Mouse (Mus musculus) ES-Bruce4 (cell line): ENCODE data around the gene Gstm5. TPM values are rescaled to one million over a fixed set of nuclear protein-coding genes. Genes with fewer than 3 reads are reported as not detected.
A peak's percentile ranks its signal among the peaks of the same experiment; 100 is the strongest.

Source experiments
- H3K27ac ChIP-seq: 2 replicates; pipeline ENCODE4 v1.5.1; 2012; ENCODE audit warnings: low read length, inconsistent platforms; ENCODE audit not compliant: insufficient read depth
- H3K27me3 ChIP-seq: 2 replicates; pipeline ENCODE4 v1.6.1; 2012; ENCODE audit warnings: mild to moderate bottlenecking, low read length, inconsistent platforms; ENCODE audit not compliant: control insufficient read depth, poor library complexity, insufficient read depth, severe bottlenecking
- H3K36me3 ChIP-seq: 2 replicates; pipeline ENCODE4 v1.6.1; 2012; ENCODE audit warnings: inconsistent platforms, mild to moderate bottlenecking, low read length, moderate library complexity; ENCODE audit not compliant: control insufficient read depth, poor library complexity, insufficient read depth, severe bottlenecking
- H3K4me1 ChIP-seq: one replicate; pipeline ENCODE4 v1.8.1; 2011; ENCODE audit warnings: low read length; ENCODE audit not compliant: control insufficient read depth, insufficient read depth
- H3K4me3 ChIP-seq: 2 replicates; pipeline ENCODE4 v1.5.1; 2011; ENCODE audit warnings: low read depth, mild to moderate bottlenecking, low read length
- H3K9ac ChIP-seq: 2 replicates; pipeline ENCODE4 v1.6.1; 2012; ENCODE audit warnings: low read depth, mild to moderate bottlenecking, inconsistent platforms; ENCODE audit not compliant: poor library complexity, severe bottlenecking
- H3K9me3 ChIP-seq: replicated peaks from 2 replicates; pipeline ENCODE4 v1.6.1; 2012; ENCODE audit warnings: mild to moderate bottlenecking, low read length, inconsistent platforms; ENCODE audit not compliant: control insufficient read depth, poor library complexity, insufficient read depth, severe bottlenecking
- CTCF ChIP-seq: IDR thresholded peaks from one replicate; pipeline ENCODE4 v1.8.1; 2011; ENCODE audit warnings: low read depth, low read length
- EP300 ChIP-seq: IDR thresholded peaks from 2 replicates; pipeline ENCODE4 v1.6.1; 2011; ENCODE audit warnings: low read depth, low read length; ENCODE audit not compliant: insufficient read depth
- POLR2A ChIP-seq: IDR thresholded peaks from one replicate; pipeline ENCODE4 v1.8.1; 2011; ENCODE audit warnings: low read length; ENCODE audit not compliant: insufficient read depth
- polyA plus RNA-seq: library from polyadenylated mRNA; stranded (reverse); fragments of >200 nt; gene quantifications from 2 replicates; pipeline ENCODE4 v1.2.4, GENCODE M21; 2011; ENCODE audit warnings: low read depth; ENCODE audit not compliant: missing spikeins, insufficient read depth, insufficient read length

The Gstm5 gene
- polyA plus RNA-seq, 1 experiment: 21.3 TPM

DNA sequence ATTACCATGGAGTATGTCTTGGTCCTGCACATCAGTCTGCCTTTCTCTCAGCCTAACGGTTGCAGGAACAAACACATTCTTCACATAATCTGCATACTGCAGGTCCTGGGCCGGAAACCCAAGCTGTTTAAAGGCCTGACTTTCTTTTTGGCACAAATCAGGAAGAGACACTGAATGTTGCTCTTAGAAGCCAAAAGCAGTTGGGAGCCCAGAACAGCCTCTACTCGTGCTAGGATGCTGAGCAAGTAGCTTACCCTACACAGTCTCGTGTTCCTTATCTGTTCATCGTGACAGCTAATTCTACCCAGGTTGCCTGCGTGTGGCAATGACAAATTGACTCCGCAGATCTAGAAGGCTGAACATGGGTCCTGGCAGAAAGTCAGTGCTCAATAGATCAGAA lies 44.9 kb downstream of the Gstm5 start:
- TF ChIP-seq CTCF: no peak
- TF ChIP-seq EP300: no peak
- no peak for TF ChIP-seq POLR2A
- H3K4me3 ChIP-seq: no peak overlapping the region
- H3K27me3 ChIP-seq: no peaks in the 10 kb centered on the region
- H3K9ac ChIP-seq: no peak overlapping the region
- H3K4me1 ChIP-seq: no peaks in the 10 kb centered on the region
- H3K27ac ChIP-seq: no peak overlapping the region
- no peaks in the 10 kb centered on the region for H3K36me3 ChIP-seq
- no peaks in the 10 kb centered on the region for H3K9me3 ChIP-seq

DNA sequence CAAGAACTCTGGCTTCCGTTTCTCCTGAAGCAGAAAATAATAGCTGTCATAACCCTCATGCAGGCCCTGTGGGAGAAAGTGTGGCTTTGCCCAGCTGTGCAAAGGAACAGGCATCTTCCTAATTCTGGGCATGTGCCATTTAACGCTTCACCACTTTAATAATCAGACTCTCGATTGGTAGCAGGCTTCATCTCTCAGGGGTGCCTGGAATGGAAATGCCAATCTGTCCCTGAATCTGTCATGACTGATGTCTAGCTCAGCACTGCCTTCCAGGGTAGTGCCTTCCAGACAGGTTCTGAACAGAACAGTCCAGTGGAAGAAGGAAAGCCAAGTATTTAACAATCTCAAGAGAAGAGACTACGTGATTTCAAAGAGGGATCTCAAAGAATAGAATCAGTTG lies 45.6 kb downstream of the Gstm5 start:
- Histone ChIP-seq H3K36me3 (no peaks in the 10 kb centered on the region), H3K4me3 (no peak overlapping the region)
- TF ChIP-seq EP300: no peak
- TF ChIP-seq CTCF: no peak
- no peak for TF ChIP-seq POLR2A

DNA sequence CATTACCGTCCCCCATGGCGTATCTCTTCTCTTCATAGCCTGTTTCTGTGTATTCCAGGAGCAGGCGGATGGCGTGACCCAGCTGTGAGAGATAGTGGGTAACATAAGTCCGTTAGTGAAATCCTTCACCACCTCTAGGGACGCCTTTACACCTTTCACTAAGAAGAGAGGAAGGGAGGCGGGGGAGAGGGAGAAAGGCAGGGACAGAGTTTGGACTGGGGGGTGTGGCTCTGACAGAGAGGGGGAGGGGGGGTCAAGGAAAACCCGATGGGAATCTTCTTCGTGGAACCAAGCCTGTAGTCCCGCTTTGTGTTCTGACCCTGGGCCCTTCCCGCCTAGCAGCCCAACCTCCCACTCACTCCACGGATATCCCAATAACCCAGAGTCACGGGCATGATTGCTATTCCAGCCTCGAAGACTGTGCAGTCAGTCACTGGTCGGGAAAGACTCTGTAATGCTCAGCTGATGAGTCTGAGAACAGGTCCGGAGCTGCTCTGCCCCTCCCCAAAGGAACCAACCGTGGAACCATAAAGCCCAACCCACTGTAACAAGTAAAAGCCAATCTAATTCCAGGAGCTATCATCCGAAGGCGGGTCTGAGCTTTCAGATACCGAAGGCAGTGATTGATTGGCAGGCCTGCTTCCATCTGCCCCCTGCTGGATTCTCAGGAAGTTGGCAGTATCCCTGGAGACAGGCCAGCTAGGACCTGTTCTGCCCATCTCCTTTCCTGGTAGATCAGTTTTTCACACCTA lies 47.8 kb downstream of the Gstm5 start, which contains the start of gene Gstm6:
Gstm6 (minus strand) TSS at position 511 of the 752 bp plus-strand sequence.
- Histone ChIP-seq H3K4me3 (peak within 1 kb of the TSS; percentile 72), H3K27me3 (no peaks in the 10 kb centered on the region), H3K36me3 (no peaks in the 10 kb centered on the region), H3K9me3 (no peaks in the 10 kb centered on the region), H3K4me1 (no peaks in the 10 kb centered on the region), H3K9ac (no peak within 1 kb of the TSS), H3K27ac (no peak within 1 kb of the TSS)
- TF ChIP-seq POLR2A (no peak), EP300 (0 out of 2 replicates have a peak, but pooled peaks have one; percentile 20), CTCF (peak; percentile 77)

More for the DNA sequence above, 45.6 kb downstream of the Gstm5 start:
- no peaks in the 10 kb centered on the region for H3K4me1 ChIP-seq
- H3K27me3 ChIP-seq: no peaks in the 10 kb centered on the region
- no peaks in the 10 kb centered on the region for H3K9me3 ChIP-seq
- no peak overlapping the region for H3K9ac ChIP-seq
- no peak overlapping the region for H3K27ac ChIP-seq

DNA sequence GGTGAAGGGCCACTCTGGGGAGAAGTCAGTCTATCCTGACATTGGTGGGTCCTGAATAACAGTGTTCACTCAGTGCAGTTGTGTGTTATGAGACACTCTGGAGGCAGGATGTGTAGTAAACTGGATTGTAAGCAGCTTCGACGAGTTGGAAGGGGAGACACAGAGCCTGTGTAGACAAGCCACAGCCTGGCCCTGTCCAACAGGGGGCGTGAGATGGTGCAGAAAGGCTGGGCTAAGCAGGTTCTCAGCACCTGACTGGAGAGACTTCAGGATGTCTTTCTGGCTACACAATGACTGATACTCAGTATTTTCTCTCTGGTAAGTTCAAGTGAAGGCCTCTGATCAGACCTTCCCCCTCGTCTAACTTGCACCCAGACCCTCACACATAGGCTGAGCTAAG lies 50.1 kb downstream of the Gstm5 start:
- Histone ChIP-seq H3K36me3 (no peaks in the 10 kb centered on the region), H3K9ac (no peak overlapping the region), H3K27me3 (no peaks in the 10 kb centered on the region), H3K9me3 (no peaks in the 10 kb centered on the region), H3K4me3 (no peak overlapping the region), H3K27ac (no peak overlapping the region), H3K4me1 (no peaks in the 10 kb centered on the region)
- TF ChIP-seq POLR2A (no peak), CTCF (peak; percentile 70)

Other genes with a start within 250 kb of the Gstm5 start
- 176 and 179 TPM in 2 replicates for gene Ahcyl1, start 199.3 kb upstream of the Gstm5 start, polyA plus RNA-seq
- 27.0 and 32.5 TPM in 2 replicates for gene Csf1, start 135.4 kb upstream of the Gstm5 start, polyA plus RNA-seq
- gene Eps8l3, start 18.6 kb upstream of the Gstm5 start, polyA plus RNA-seq: not detected in 2 replicates
- gene Gstm7, start 36.0 kb downstream of the Gstm5 start, polyA plus RNA-seq: 4.4 and 4.6 TPM in 2 replicates
- gene Gstm6, start 47.9 kb downstream of the Gstm5 start, polyA plus RNA-seq: 27.1 and 27.8 TPM in 2 replicates
- 24.6 and 31.6 TPM in 2 replicates for gene Gstm3, start 73.5 kb downstream of the Gstm5 start, polyA plus RNA-seq
- 74.8 and 77.0 TPM in 2 replicates for gene Gstm2, start 90.6 kb downstream of the Gstm5 start, polyA plus RNA-seq
- 163 and 187 TPM in 2 replicates for gene Gstm1, start 122.2 kb downstream of the Gstm5 start, polyA plus RNA-seq
- gene Gstm4, start 149.1 kb downstream of the Gstm5 start, polyA plus RNA-seq: 14.0 and 15.1 TPM in 2 replicates
- 34.9 and 48.2 TPM in 2 replicates for gene Ampd2, start 190.8 kb downstream of the Gstm5 start, polyA plus RNA-seq
- gene Gnat2, start 197.0 kb downstream of the Gstm5 start, polyA plus RNA-seq: 3.2 and 3.5 TPM in 2 replicates